Mouse (Mus musculus): ENCODE measurements at regions not wholly inside any gene's neighbourhood (a gene's known extent, or its start where the extent isn't known, plus 50 kb on each side); places are given as distances from the start of the nearest gene placed in this dataset.

DNA sequence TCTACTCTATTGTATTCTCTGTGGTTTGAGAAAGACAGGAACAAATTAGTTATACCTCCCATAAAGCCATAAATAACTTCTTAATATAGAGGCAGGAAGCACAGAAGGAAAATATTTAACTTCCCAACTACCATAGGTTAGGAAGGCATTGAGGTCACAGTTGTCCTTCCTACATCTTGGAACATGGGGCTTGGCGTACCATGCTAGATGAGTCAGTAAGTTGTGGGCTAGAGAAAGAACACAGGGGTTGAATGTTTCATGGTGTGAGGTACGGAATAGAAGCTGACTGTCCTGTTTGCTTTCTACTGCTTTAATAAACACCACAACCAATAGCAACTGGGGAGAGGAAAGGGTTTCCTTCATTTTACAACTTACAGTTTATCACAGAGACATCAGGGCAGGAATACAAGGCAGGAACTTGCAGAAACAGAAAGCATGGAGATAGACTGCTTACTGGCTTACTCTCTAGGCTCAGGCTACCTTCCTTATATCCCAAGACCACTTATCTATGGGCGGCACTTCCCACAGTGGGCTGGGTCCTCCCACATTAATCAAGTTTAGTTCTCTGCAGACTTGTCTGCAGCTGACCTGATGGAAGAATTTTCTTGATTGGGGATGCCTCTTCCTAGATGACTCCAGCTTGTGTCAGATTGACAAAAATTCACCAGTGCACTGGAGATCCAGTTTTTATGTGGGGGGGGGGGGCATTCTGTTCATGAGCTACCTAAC is 82.3 kb upstream of the Tet2 start:
- no peak overlapping the region for H3K27ac ChIP-seq (ENCODE audit: insufficient read depth, low read depth, low read length, poor library complexity, severe bottlenecking)
- in situ Hi-C loops (cut with MboI; ENCODE audit: low sequenced_read_pairs in 2 of 2, unreplicated experiment in 2 of 2), result no loop called here
- H3K36me3 ChIP-seq (ENCODE audit: control insufficient read depth, insufficient read depth, low read length, poor library complexity, severe bottlenecking), result no peaks in the 10 kb centered on the region
- TF ChIP-seq CHD2 (IDR thresholded peaks at IDR 0.05; ENCODE audit: low read depth, low read length) (no peak), ZNF384 (IDR thresholded peaks at IDR 0.05; ENCODE audit: low read depth, low read length) (no peak), MAFK (IDR thresholded peaks at IDR 0.05; ENCODE audit: insufficient read depth, low read depth, low read length) (no peak), HCFC1 (IDR thresholded peaks at IDR 0.05; ENCODE audit: borderline replicate concordance, insufficient read depth, low read length) (no peak), ZC3H11A (IDR thresholded peaks at IDR 0.05; ENCODE audit: borderline replicate concordance, low read depth, low read length) (no peak)
- H3K9ac ChIP-seq (ENCODE audit: insufficient read depth, low read depth, low read length, poor library complexity, severe bottlenecking), result no peak overlapping the region
- no peaks in the 10 kb centered on the region for H3K9me3 ChIP-seq (ENCODE audit: control insufficient read depth, insufficient read depth, low read depth, low read length)
- H3K4me1 ChIP-seq (ENCODE audit: control insufficient read depth in 2 of 2, insufficient read depth in 2 of 2, low read length in 2 of 2, poor library complexity in 1 of 2), result no peaks in the 10 kb centered on the region
- H3K4me3 ChIP-seq (ENCODE audit: insufficient read depth in 1 of 2, low read depth in 1 of 2, low read length in 2 of 2, poor library complexity in 1 of 2, severe bottlenecking in 1 of 2), result no peak overlapping the region
- no peak for DNase-seq (ENCODE audit: low read depth, low spot score)

DNA sequence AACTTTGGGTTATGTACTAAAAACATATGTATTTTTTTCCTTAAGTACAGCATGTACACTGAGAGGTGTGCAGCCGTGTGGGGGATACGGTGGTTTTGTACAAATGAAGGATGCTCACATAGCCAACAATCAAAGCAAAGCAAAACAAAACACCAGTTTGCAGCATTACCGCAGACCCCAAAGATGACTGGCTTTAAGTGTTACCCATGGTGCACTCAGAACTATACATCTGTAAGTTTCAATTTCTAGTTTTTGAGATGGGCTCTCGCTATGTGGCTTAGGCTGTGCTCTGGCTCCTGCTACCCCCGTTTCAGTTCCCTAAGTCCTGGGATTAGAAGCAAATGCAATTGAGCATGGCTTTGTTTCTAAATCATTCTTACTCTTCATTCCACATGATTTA is 89.4 kb upstream of the Tet2 start:
- in situ Hi-C loops (cut with MboI; ENCODE audit: low sequenced_read_pairs in 2 of 2, unreplicated experiment in 2 of 2), result no loop called here
- Histone ChIP-seq H3K36me3 (ENCODE audit: control insufficient read depth, insufficient read depth, low read length, poor library complexity, severe bottlenecking) (no peaks in the 10 kb centered on the region), H3K27ac (ENCODE audit: insufficient read depth, low read depth, low read length, poor library complexity, severe bottlenecking) (no peak overlapping the region), H3K9me3 (ENCODE audit: control insufficient read depth, insufficient read depth, low read depth, low read length) (no peaks in the 10 kb centered on the region), H3K4me1 (ENCODE audit: control insufficient read depth in 2 of 2, insufficient read depth in 2 of 2, low read length in 2 of 2, poor library complexity in 1 of 2) (no peaks in the 10 kb centered on the region), H3K4me3 (ENCODE audit: insufficient read depth in 1 of 2, low read depth in 1 of 2, low read length in 2 of 2, poor library complexity in 1 of 2, severe bottlenecking in 1 of 2) (no peak overlapping the region), H3K9ac (ENCODE audit: insufficient read depth, low read depth, low read length, poor library complexity, severe bottlenecking) (no peak overlapping the region)
- DNase-seq (ENCODE audit: low read depth, low spot score), result no peak
- TF ChIP-seq HCFC1 (IDR thresholded peaks at IDR 0.05; ENCODE audit: borderline replicate concordance, insufficient read depth, low read length) (no peak), CHD2 (IDR thresholded peaks at IDR 0.05; ENCODE audit: low read depth, low read length) (no peak), ZNF384 (IDR thresholded peaks at IDR 0.05; ENCODE audit: low read depth, low read length) (no peak), MAFK (IDR thresholded peaks at IDR 0.05; ENCODE audit: insufficient read depth, low read depth, low read length) (no peak), ZC3H11A (IDR thresholded peaks at IDR 0.05; ENCODE audit: borderline replicate concordance, low read depth, low read length) (no peak)

DNA sequence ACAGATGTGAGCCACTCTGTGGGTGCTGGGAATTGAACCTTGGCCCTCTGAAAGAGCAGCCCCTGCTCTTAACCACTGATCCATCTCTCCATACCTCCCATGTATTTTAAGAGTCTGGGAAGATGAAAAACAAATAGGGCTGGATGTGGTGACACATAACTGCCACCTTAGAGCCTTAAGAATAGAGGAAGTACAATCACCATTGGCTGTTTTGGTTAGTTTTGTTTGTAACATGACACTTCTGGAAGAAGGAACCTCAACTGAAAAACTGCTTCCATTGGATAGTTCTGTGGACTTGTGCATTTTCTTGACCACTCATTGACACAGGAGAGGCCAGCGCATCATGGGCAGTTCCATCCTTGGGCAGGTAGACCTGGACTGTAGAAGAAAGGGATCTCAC is 100.7 kb upstream of the Tet2 start:
- no peak for TF ChIP-seq ZNF384 (IDR thresholded peaks at IDR 0.05; ENCODE audit: low read depth, low read length)
- TF ChIP-seq MAFK (IDR thresholded peaks at IDR 0.05; ENCODE audit: insufficient read depth, low read depth, low read length), result no peak
- no peak for TF ChIP-seq CHD2 (IDR thresholded peaks at IDR 0.05; ENCODE audit: low read depth, low read length)
- no peak for TF ChIP-seq HCFC1 (IDR thresholded peaks at IDR 0.05; ENCODE audit: borderline replicate concordance, insufficient read depth, low read length)
- no peak for TF ChIP-seq ZC3H11A (IDR thresholded peaks at IDR 0.05; ENCODE audit: borderline replicate concordance, low read depth, low read length)
- H3K9me3 ChIP-seq (ENCODE audit: control insufficient read depth, insufficient read depth, low read depth, low read length), result no peaks in the 10 kb centered on the region
- H3K36me3 ChIP-seq (ENCODE audit: control insufficient read depth, insufficient read depth, low read length, poor library complexity, severe bottlenecking), result no peaks in the 10 kb centered on the region
- in situ Hi-C loops (cut with MboI; ENCODE audit: low sequenced_read_pairs in 2 of 2, unreplicated experiment in 2 of 2), result no loop called here
- H3K27ac ChIP-seq (ENCODE audit: insufficient read depth, low read depth, low read length, poor library complexity, severe bottlenecking), result no peak overlapping the region
- H3K4me3 ChIP-seq (ENCODE audit: insufficient read depth in 1 of 2, low read depth in 1 of 2, low read length in 2 of 2, poor library complexity in 1 of 2, severe bottlenecking in 1 of 2), result no peak overlapping the region
- no peak for DNase-seq (ENCODE audit: low read depth, low spot score)
- H3K4me1 ChIP-seq (ENCODE audit: control insufficient read depth in 2 of 2, insufficient read depth in 2 of 2, low read length in 2 of 2, poor library complexity in 1 of 2), result no peaks in the 10 kb centered on the region
- H3K9ac ChIP-seq (ENCODE audit: insufficient read depth, low read depth, low read length, poor library complexity, severe bottlenecking), result no peak overlapping the region

DNA sequence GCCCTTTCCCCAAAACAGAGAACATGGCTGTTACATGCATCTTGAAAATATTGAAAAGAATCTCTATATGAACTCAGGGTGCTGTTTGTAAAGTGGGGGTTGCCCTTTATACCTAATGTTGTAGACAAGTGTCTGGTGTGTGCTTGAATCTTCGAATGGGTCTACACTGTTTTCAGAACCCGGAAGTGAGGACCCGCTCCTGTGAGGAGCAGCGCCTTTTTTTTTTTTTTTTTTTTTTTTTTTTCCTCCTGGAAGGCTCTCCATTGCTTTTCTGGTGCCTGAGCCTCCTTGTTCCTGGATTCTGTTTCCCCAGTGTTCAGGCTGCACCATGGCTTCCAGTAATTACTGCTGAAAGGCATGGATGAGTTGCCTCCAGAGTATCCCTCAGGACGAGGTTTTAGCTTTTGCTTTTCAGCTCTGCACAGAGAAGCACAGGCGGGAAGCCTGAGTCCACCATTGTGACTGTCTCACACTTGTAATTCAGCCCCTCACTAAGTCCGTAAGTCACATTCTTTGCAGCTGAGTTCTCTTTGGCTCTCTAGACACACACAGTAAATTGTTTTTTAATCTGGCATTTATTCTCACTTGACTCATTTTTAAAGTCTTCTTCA is 101.6 kb upstream of the Tet2 start:
- DNase-seq (ENCODE audit: low read depth, low spot score), result no peak
- H3K9me3 ChIP-seq (ENCODE audit: control insufficient read depth, insufficient read depth, low read depth, low read length), result no peaks in the 10 kb centered on the region
- H3K4me1 ChIP-seq (ENCODE audit: control insufficient read depth in 2 of 2, insufficient read depth in 2 of 2, low read length in 2 of 2, poor library complexity in 1 of 2), result no peaks in the 10 kb centered on the region
- TF ChIP-seq HCFC1 (IDR thresholded peaks at IDR 0.05; ENCODE audit: borderline replicate concordance, insufficient read depth, low read length) (no peak), ZNF384 (IDR thresholded peaks at IDR 0.05; ENCODE audit: low read depth, low read length) (peak; percentile 93), ZC3H11A (IDR thresholded peaks at IDR 0.05; ENCODE audit: borderline replicate concordance, low read depth, low read length) (no peak)
- in situ Hi-C loops (cut with MboI; ENCODE audit: low sequenced_read_pairs in 2 of 2, unreplicated experiment in 2 of 2), result no loop called here
- no peak overlapping the region for H3K4me3 ChIP-seq (ENCODE audit: insufficient read depth in 1 of 2, low read depth in 1 of 2, low read length in 2 of 2, poor library complexity in 1 of 2, severe bottlenecking in 1 of 2)
- H3K36me3 ChIP-seq (ENCODE audit: control insufficient read depth, insufficient read depth, low read length, poor library complexity, severe bottlenecking), result no peaks in the 10 kb centered on the region
- H3K9ac ChIP-seq (ENCODE audit: insufficient read depth, low read depth, low read length, poor library complexity, severe bottlenecking), result no peak overlapping the region
- H3K27ac ChIP-seq (ENCODE audit: insufficient read depth, low read depth, low read length, poor library complexity, severe bottlenecking), result no peak overlapping the region

Measured in ES-E14 (cell line).